Mouse (Mus musculus): ENCODE results near the gene Akr1c18.

DNA sequence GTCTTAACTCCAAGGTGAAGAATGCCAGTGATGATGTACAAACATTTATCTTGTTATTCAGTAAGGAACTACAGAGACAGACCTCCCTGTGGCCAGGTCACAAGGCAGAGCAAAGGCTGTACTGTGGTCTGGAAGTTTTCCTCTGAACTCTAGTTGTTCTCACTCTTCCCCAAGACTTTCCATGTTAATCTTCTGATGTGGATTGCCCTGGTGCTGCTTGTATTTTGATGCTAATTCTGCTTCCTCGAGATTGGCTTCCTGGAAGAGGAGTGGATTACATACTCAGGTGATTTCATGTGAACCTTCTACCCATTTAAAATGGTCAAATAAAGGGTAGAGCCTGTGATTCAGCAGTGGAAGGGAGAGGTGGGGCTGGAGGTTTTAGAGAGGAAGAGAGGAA lies 17.6 kb upstream of the Akr1c18 start:
- no peak for TF ChIP-seq POLR2A (IDR thresholded peaks at IDR 0.05; ENCODE audit: control insufficient read depth, extremely low read depth, insufficient read depth, low read length, poor library complexity)
- no peak for TF ChIP-seq CTCF (IDR thresholded peaks at IDR 0.05; ENCODE audit: borderline replicate concordance, control insufficient read depth, extremely low read depth, insufficient read depth, low read length, poor library complexity)

All from thymus, adult 2 months (tissue).